Mouse (Mus musculus) heart, postnatal 0 days (tissue): ENCODE measurements at regions not wholly inside any gene's neighbourhood (a gene's known extent, or its start where the extent isn't known, plus 50 kb on each side); places are given as distances from the start of the nearest gene placed in this dataset.

Experiments
- ATAC-seq: fragments of 200-750 bp; cut with Nextera tagmentation; 2 replicates; pipeline ENCODE4 v1.8.0; 2017; ENCODE audit warnings: low read depth, moderate number of reproducible peaks, moderate library complexity; ENCODE audit not compliant: insufficient read depth
- DNase-seq: peaks from one replicate; pipeline ENCODE4 v3.0.0-alpha.2; 2016; ENCODE audit warnings: low spot score
- H3K27ac ChIP-seq: fragments of 300-500 bp; sonication (generic); 2 replicates; pipeline ENCODE4 v1.5.1; 2014; ENCODE audit warnings: low read depth, mild to moderate bottlenecking
- H3K27me3 ChIP-seq: fragments of 300-500 bp; sonication (generic); 2 replicates; pipeline ENCODE4 v1.6.1; 2014; ENCODE audit warnings: low read length, mixed read lengths; ENCODE audit not compliant: control insufficient read depth, insufficient read depth
- H3K36me3 ChIP-seq: fragments of 300-500 bp; sonication (generic); replicated peaks from 2 replicates; pipeline ENCODE4 v1.6.1; 2014; ENCODE audit warnings: low read length, mixed read lengths; ENCODE audit not compliant: control insufficient read depth, insufficient read depth
- H3K4me1 ChIP-seq: fragments of 300-500 bp; sonication (generic); 2 replicates; pipeline ENCODE4 v1.6.1; 2014; ENCODE audit warnings: antibody characterized with exemption; ENCODE audit not compliant: control insufficient read depth, insufficient read depth
- H3K4me2 ChIP-seq: fragments of 300-500 bp; sonication (generic); 2 replicates; pipeline ENCODE4 v1.6.1; 2014; ENCODE audit warnings: low read depth, mild to moderate bottlenecking, low read length, moderate library complexity
- H3K4me3 ChIP-seq: fragments of 300-500 bp; sonication (generic); 2 replicates; pipeline ENCODE4 v1.5.1; 2014; ENCODE audit warnings: low read depth, low read length
- H3K9ac ChIP-seq: fragments of 300-500 bp; sonication (generic); replicated peaks from 2 replicates; pipeline ENCODE4 v1.6.1; 2014; ENCODE audit warnings: low read depth, low read length, mixed read lengths
- H3K9me3 ChIP-seq: fragments of 300-500 bp; sonication (generic); replicated peaks from 2 replicates; pipeline ENCODE4 v1.6.1; 2016; ENCODE audit warnings: low read length; ENCODE audit not compliant: control insufficient read depth
- CTCF ChIP-seq: IDR thresholded peaks from 2 replicates; pipeline ENCODE4 v1.5.1; 2016; ENCODE audit warnings: antibody characterized with exemption, control low read depth, low read depth
- EP300 ChIP-seq: IDR thresholded peaks from 2 replicates; pipeline ENCODE4 v1.6.1; 2016; ENCODE audit warnings: antibody characterized with exemption, low read depth
- WGBS: fragments of 180-500 bp; shearing (Covaris S2); extraction: QIAGEN DNeasy Blood & Tissue Kit; methylation state at CpG from one replicate; pipeline ENCODE4 v1.1.7; 2014; 5-methylcytosine and 5-hydroxymethylcytosine counted together

GRCm38 (mm10) chr12:47383225-47383624 lies 564.5 kb upstream of the Nova1 start:
- no peak for ATAC-seq
- no peak overlapping the region for H3K27ac ChIP-seq
- 71% methylated on average over 1 of the region's 1 CpGs for WGBS

GRCm38 (mm10) chr12:47353269-47353668 lies 534.5 kb upstream of the Nova1 start:
- ATAC-seq (no peak), DNase-seq (no peak)
- H3K4me3 ChIP-seq, result no peak overlapping the region
- TF ChIP-seq EP300 (no peak), CTCF (no peak)
- no peaks in the 10 kb centered on the region for H3K9me3 ChIP-seq
- H3K4me2 ChIP-seq, result no peak overlapping the region
- no peaks in the 10 kb centered on the region for H3K36me3 ChIP-seq
- H3K4me1 ChIP-seq, result no peaks in the 10 kb centered on the region
- no peak overlapping the region for H3K9ac ChIP-seq
- no peak overlapping the region for H3K27ac ChIP-seq
- 37% methylated on average over 2 of the region's 2 CpGs for WGBS
- no peaks in the 10 kb centered on the region for H3K27me3 ChIP-seq

More at GRCm38 (mm10) chr12:47383225-47383624, 564.5 kb upstream of the Nova1 start:
- no peaks in the 10 kb centered on the region for H3K9me3 ChIP-seq
- H3K4me2 ChIP-seq, result no peak overlapping the region
- no peaks in the 10 kb centered on the region for H3K36me3 ChIP-seq
- H3K4me3 ChIP-seq, result no peak overlapping the region
- H3K4me1 ChIP-seq, result no peaks in the 10 kb centered on the region
- TF ChIP-seq EP300 (no peak), CTCF (no peak)
- no peaks in the 10 kb centered on the region for H3K27me3 ChIP-seq
- H3K9ac ChIP-seq, result no peak overlapping the region
- DNase-seq, result no peak

GRCm38 (mm10) chr12:47351229-47351628 lies 532.5 kb upstream of the Nova1 start:
- Histone ChIP-seq H3K4me1 (no peaks in the 10 kb centered on the region), H3K9ac (no peak overlapping the region), H3K9me3 (no peaks in the 10 kb centered on the region), H3K27ac (no peak overlapping the region), H3K4me2 (no peak overlapping the region), H3K4me3 (no peak overlapping the region), H3K36me3 (no peaks in the 10 kb centered on the region), H3K27me3 (no peaks in the 10 kb centered on the region)
- ATAC-seq, result no peak
- 78% methylated on average over 1 of the region's 1 CpGs for WGBS
- TF ChIP-seq CTCF, result no peak
- no peak for DNase-seq

GRCm38 (mm10) chr12:47313413-47313812 lies 494.7 kb upstream of the Nova1 start:
- Histone ChIP-seq H3K27ac (no peak overlapping the region), H3K27me3 (no peaks in the 10 kb centered on the region), H3K9me3 (no peaks in the 10 kb centered on the region), H3K9ac (no peak overlapping the region), H3K4me3 (no peak overlapping the region), H3K4me1 (no peaks in the 10 kb centered on the region), H3K4me2 (no peak overlapping the region), H3K36me3 (no peaks in the 10 kb centered on the region)
- DNase-seq, result no peak
- peak; percentile 21; the same call in 1 of the 2 replicates for TF ChIP-seq CTCF
- TF ChIP-seq EP300, result no peak
- ATAC-seq, result no peak
- 17% methylated on average over 2 of the region's 2 CpGs for WGBS

- Histone ChIP-seq H3K27ac (no peak overlapping the region), H3K4me1 (no peaks in the 10 kb centered on the region), H3K36me3 (no peaks in the 10 kb centered on the region), H3K4me2 (no peak overlapping the region), H3K9me3 (no peaks in the 10 kb centered on the region), H3K4me3 (no peak overlapping the region), H3K9ac (no peak overlapping the region), H3K27me3 (no peaks in the 10 kb centered on the region)
- no peak for DNase-seq
- TF ChIP-seq EP300 (no peak), CTCF (no peak)
- no peak for ATAC-seq
- 64% methylated on average over 3 of the region's 3 CpGs for WGBS
Observed at GRCm38 (mm10) chr12:47275904-47276303, 457.2 kb upstream of the Nova1 start.

GRCm38 (mm10) chr12:47272309-47272708 lies 453.6 kb upstream of the Nova1 start:
- Histone ChIP-seq H3K27me3 (no peaks in the 10 kb centered on the region), H3K4me3 (no peak overlapping the region), H3K9ac (no peak overlapping the region), H3K36me3 (no peaks in the 10 kb centered on the region), H3K9me3 (no peaks in the 10 kb centered on the region), H3K4me2 (no peak overlapping the region), H3K4me1 (no peaks in the 10 kb centered on the region), H3K27ac (no peak overlapping the region)
- TF ChIP-seq EP300, result no peak
- TF ChIP-seq CTCF, result no peak
- DNase-seq (no peak), ATAC-seq (no peak)
- WGBS, result 61% methylated on average over 2 of the region's 2 CpGs
